Mouse (Mus musculus): ENCODE results near the gene Pik3r5.
A peak's percentile ranks its signal among the peaks of the same experiment; 100 is the strongest.

Pik3r5 gene

GRCm38 (mm10) chr11:68448356-68448755 is 16.4 kb downstream of the Pik3r5 start:
- DNase-seq (ENCODE audit: low read depth, low spot score) = no peak

GRCm38 (mm10) chr11:68451282-68451735 is 19.4 kb downstream of the Pik3r5 start:
- no peak for DNase-seq (ENCODE audit: low read depth, low spot score)

GRCm38 (mm10) chr11:68451747-68452405 is 20.0 kb downstream of the Pik3r5 start:
- no peak for DNase-seq (ENCODE audit: low read depth, low spot score)

- DNase-seq (ENCODE audit: low read depth, low spot score) = no peak
These were observed 20.8 kb downstream of the Pik3r5 start for GRCm38 (mm10) chr11:68452740-68453139.

GRCm38 (mm10) chr11:68453301-68453700 is 21.4 kb downstream of the Pik3r5 start:
- DNase-seq (ENCODE audit: low read depth, low spot score) = peak; percentile 37

- DNase-seq (ENCODE audit: low read depth, low spot score) = peak; percentile 19
These were observed 26.2 kb downstream of the Pik3r5 start for GRCm38 (mm10) chr11:68458086-68458485.

- DNase-seq (ENCODE audit: low read depth, low spot score) = no peak
These were observed 27.1 kb downstream of the Pik3r5 start for GRCm38 (mm10) chr11:68459021-68459420.

- peak; percentile 17 for DNase-seq (ENCODE audit: low read depth, low spot score)
These were observed 27.6 kb downstream of the Pik3r5 start for GRCm38 (mm10) chr11:68459486-68459885.

- DNase-seq (ENCODE audit: low read depth, low spot score) = no peak
These were observed 30.8 kb downstream of the Pik3r5 start for GRCm38 (mm10) chr11:68462716-68463115.

GRCm38 (mm10) chr11:68464260-68464659 is 32.3 kb downstream of the Pik3r5 start:
- DNase-seq (ENCODE audit: low read depth, low spot score) = peak; percentile 12

- no peak for DNase-seq (ENCODE audit: low read depth, low spot score)
These were observed 33.2 kb downstream of the Pik3r5 start for GRCm38 (mm10) chr11:68465090-68465489.

GRCm38 (mm10) chr11:68467441-68467840 is 35.5 kb downstream of the Pik3r5 start:
- DNase-seq (ENCODE audit: low read depth, low spot score) = no peak

- DNase-seq (ENCODE audit: low read depth, low spot score) = peak; percentile 35
These were observed 36.2 kb downstream of the Pik3r5 start for GRCm38 (mm10) chr11:68467962-68468612.

GRCm38 (mm10) chr11:68468886-68469285 is 37.0 kb downstream of the Pik3r5 start:
- no peak for DNase-seq (ENCODE audit: low read depth, low spot score)

GRCm38 (mm10) chr11:68472162-68472849 is 40.4 kb downstream of the Pik3r5 start:
- no peak for DNase-seq (ENCODE audit: low read depth, low spot score)

GRCm38 (mm10) chr11:68474600-68474999 is 42.7 kb downstream of the Pik3r5 start:
- peak; percentile 50 for DNase-seq (ENCODE audit: low read depth, low spot score)

- peak; percentile 33 for DNase-seq (ENCODE audit: low read depth, low spot score)
These were observed 43.8 kb downstream of the Pik3r5 start for GRCm38 (mm10) chr11:68475676-68476075.

GRCm38 (mm10) chr11:68477661-68478060 is 45.7 kb downstream of the Pik3r5 start:
- DNase-seq (ENCODE audit: low read depth, low spot score) = no peak

- peak; percentile 77 for DNase-seq (ENCODE audit: low read depth, low spot score)
These were observed 46.7 kb downstream of the Pik3r5 start for GRCm38 (mm10) chr11:68478574-68478981.

- DNase-seq (ENCODE audit: low read depth, low spot score) = no peak
These were observed 48.7 kb downstream of the Pik3r5 start for GRCm38 (mm10) chr11:68480660-68481059.

GRCm38 (mm10) chr11:68482001-68482400 is 50.1 kb downstream of the Pik3r5 start:
- no peak for DNase-seq (ENCODE audit: low read depth, low spot score)

GRCm38 (mm10) chr11:68483213-68483612 is 51.3 kb downstream of the Pik3r5 start:
- DNase-seq (ENCODE audit: low read depth, low spot score) = no peak

- no peak for DNase-seq (ENCODE audit: low read depth, low spot score)
These were observed 52.5 kb downstream of the Pik3r5 start for GRCm38 (mm10) chr11:68484431-68484830.
